Mouse (Mus musculus) embryonic fibroblast, embryonic 13.5 days (primary cell): ENCODE results near the gene D10Wsu102e.

Experiments used
- CTCF ChIP-seq: IDR thresholded peaks from 2 replicates; pipeline ENCODE4 v1.5.1; 2011; ENCODE audit warnings: mild to moderate bottlenecking, control low read depth, low read length, moderate library complexity, borderline replicate concordance; ENCODE audit not compliant: insufficient read depth
- POLR2A ChIP-seq: IDR thresholded peaks from 2 replicates; pipeline ENCODE4 v1.6.1; 2011; ENCODE audit warnings: low read depth, mild to moderate bottlenecking, control low read depth, low read length, moderate library complexity

- TF ChIP-seq POLR2A (no peak), CTCF (no peak)
These were observed 29.7 kb upstream of the D10Wsu102e start for GRCm38 (mm10) chr10:83330336-83330735.
